Mouse (Mus musculus): ENCODE measurements around the gene Rnf150. TPM values are rescaled to one million over a fixed set of nuclear protein-coding genes. Genes with fewer than 3 reads are reported as not detected.
A peak's percentile ranks its signal among the peaks of the same experiment; 100 is the strongest.

Gene Rnf150
- polyA plus RNA-seq, 1 experiment from 2014 or later = 0.44 TPM

GRCm38 (mm10) chr8:82898459-82898841, 35.3 kb downstream of the Rnf150 start:
- WGBS = 86% methylated on average over 8 of the region's 8 CpGs
- H3K9me3 ChIP-seq (ENCODE audit: control insufficient read depth, low read length) = no peaks in the 10 kb centered on the region
- no peaks in the 10 kb centered on the region; the same call in 1 of the 2 replicates for H3K4me1 ChIP-seq (replicated peaks; ENCODE audit: control insufficient read depth, insufficient read depth, low read length)
- ATAC-seq (replicated peaks; ENCODE audit: low FRiP score) = no peak
- no peaks in the 10 kb centered on the region for H3K27me3 ChIP-seq (replicated peaks; ENCODE audit: control insufficient read depth, insufficient read depth, low read length)
- H3K27ac ChIP-seq (ENCODE audit: low read depth, low read length) = no peak overlapping the region
- no peak overlapping the region for H3K9ac ChIP-seq (ENCODE audit: low read depth, low read length)
- H3K36me3 ChIP-seq (ENCODE audit: control insufficient read depth, insufficient read depth, low read length) = no peaks in the 10 kb centered on the region
- no peak overlapping the region for H3K4me3 ChIP-seq (ENCODE audit: low read depth, low read length)
- H3K4me2 ChIP-seq = no peak overlapping the region
- DNase-seq (ENCODE audit: low spot score) = no peak

GRCm38 (mm10) chr8:82900958-82901357, 37.8 kb downstream of the Rnf150 start:
- 69% methylated on average over 4 of the region's 4 CpGs for WGBS
- Histone ChIP-seq H3K36me3 (ENCODE audit: control insufficient read depth, insufficient read depth, low read length) (no peaks in the 10 kb centered on the region), H3K9ac (ENCODE audit: low read depth, low read length) (no peak overlapping the region), H3K4me2 (no peak overlapping the region), H3K27me3 (replicated peaks; ENCODE audit: control insufficient read depth, insufficient read depth, low read length) (no peaks in the 10 kb centered on the region), H3K9me3 (ENCODE audit: control insufficient read depth, low read length) (no peaks in the 10 kb centered on the region), H3K27ac (ENCODE audit: low read depth, low read length) (no peak overlapping the region), H3K4me1 (replicated peaks; ENCODE audit: control insufficient read depth, insufficient read depth, low read length) (peaks cover 3% of the 10 kb centered on the region; the same call in 1 of the 2 replicates), H3K4me3 (ENCODE audit: low read depth, low read length) (no peak overlapping the region)
- ATAC-seq (replicated peaks; ENCODE audit: low FRiP score) (no peak), DNase-seq (ENCODE audit: low spot score) (no peak)

GRCm38 (mm10) chr8:82901549-82902138, 38.5 kb downstream of the Rnf150 start:
- Histone ChIP-seq H3K36me3 (ENCODE audit: control insufficient read depth, insufficient read depth, low read length) (no peaks in the 10 kb centered on the region), H3K27ac (ENCODE audit: low read depth, low read length) (no peak overlapping the region), H3K4me3 (ENCODE audit: low read depth, low read length) (no peak overlapping the region), H3K9ac (ENCODE audit: low read depth, low read length) (no peak overlapping the region), H3K27me3 (replicated peaks; ENCODE audit: control insufficient read depth, insufficient read depth, low read length) (no peaks in the 10 kb centered on the region), H3K4me1 (replicated peaks; ENCODE audit: control insufficient read depth, insufficient read depth, low read length) (peaks cover 3% of the 10 kb centered on the region; the same call in 1 of the 2 replicates), H3K4me2 (no peak overlapping the region), H3K9me3 (ENCODE audit: control insufficient read depth, low read length) (no peaks in the 10 kb centered on the region)
- no peak for ATAC-seq (replicated peaks; ENCODE audit: low FRiP score)
- DNase-seq (ENCODE audit: low spot score) = no peak
- 89% methylated on average over 12 of the region's 12 CpGs for WGBS

- Histone ChIP-seq H3K9ac (ENCODE audit: low read depth, low read length) (no peak overlapping the region), H3K4me1 (replicated peaks; ENCODE audit: control insufficient read depth, insufficient read depth, low read length) (peaks cover 3% of the 10 kb centered on the region; the same call in 1 of the 2 replicates), H3K4me3 (ENCODE audit: low read depth, low read length) (no peak overlapping the region), H3K9me3 (ENCODE audit: control insufficient read depth, low read length) (no peaks in the 10 kb centered on the region), H3K36me3 (ENCODE audit: control insufficient read depth, insufficient read depth, low read length) (no peaks in the 10 kb centered on the region), H3K27ac (ENCODE audit: low read depth, low read length) (no peak overlapping the region), H3K4me2 (no peak overlapping the region), H3K27me3 (replicated peaks; ENCODE audit: control insufficient read depth, insufficient read depth, low read length) (no peaks in the 10 kb centered on the region)
- ATAC-seq (replicated peaks; ENCODE audit: low FRiP score) (no peak), DNase-seq (ENCODE audit: low spot score) (no peak)
- WGBS = 43% methylated on average over 3 of the region's 3 CpGs
Observed at GRCm38 (mm10) chr8:82903497-82903896, 40.3 kb downstream of the Rnf150 start.

GRCm38 (mm10) chr8:82907271-82907670, 44.1 kb downstream of the Rnf150 start:
- no peaks in the 10 kb centered on the region for H3K27me3 ChIP-seq (replicated peaks; ENCODE audit: control insufficient read depth, insufficient read depth, low read length)
- H3K4me1 ChIP-seq (replicated peaks; ENCODE audit: control insufficient read depth, insufficient read depth, low read length) = peaks cover 3% of the 10 kb centered on the region; the same call in 1 of the 2 replicates
- ATAC-seq (replicated peaks; ENCODE audit: low FRiP score) (no peak), DNase-seq (ENCODE audit: low spot score) (no peak)
- 78% methylated on average over 3 of the region's 3 CpGs for WGBS
- H3K4me3 ChIP-seq (ENCODE audit: low read depth, low read length) = no peak overlapping the region
- no peaks in the 10 kb centered on the region for H3K36me3 ChIP-seq (ENCODE audit: control insufficient read depth, insufficient read depth, low read length)
- H3K9me3 ChIP-seq (ENCODE audit: control insufficient read depth, low read length) = no peaks in the 10 kb centered on the region
- H3K9ac ChIP-seq (ENCODE audit: low read depth, low read length) = no peak overlapping the region
- H3K27ac ChIP-seq (ENCODE audit: low read depth, low read length) = no peak overlapping the region
- H3K4me2 ChIP-seq = no peak overlapping the region

- no peak for ATAC-seq (replicated peaks; ENCODE audit: low FRiP score)
- Histone ChIP-seq H3K27me3 (replicated peaks; ENCODE audit: control insufficient read depth, insufficient read depth, low read length) (no peaks in the 10 kb centered on the region), H3K27ac (ENCODE audit: low read depth, low read length) (no peak overlapping the region), H3K9ac (ENCODE audit: low read depth, low read length) (no peak overlapping the region), H3K4me2 (no peak overlapping the region), H3K4me1 (replicated peaks; ENCODE audit: control insufficient read depth, insufficient read depth, low read length) (no peaks in the 10 kb centered on the region), H3K9me3 (ENCODE audit: control insufficient read depth, low read length) (no peaks in the 10 kb centered on the region), H3K4me3 (ENCODE audit: low read depth, low read length) (no peak overlapping the region), H3K36me3 (ENCODE audit: control insufficient read depth, insufficient read depth, low read length) (no peaks in the 10 kb centered on the region)
- no peak for DNase-seq (ENCODE audit: low spot score)
Observed at GRCm38 (mm10) chr8:82911436-82911835, 48.3 kb downstream of the Rnf150 start.

GRCm38 (mm10) chr8:82912282-82912681, 49.1 kb downstream of the Rnf150 start:
- no peak overlapping the region for H3K4me2 ChIP-seq
- H3K27me3 ChIP-seq (replicated peaks; ENCODE audit: control insufficient read depth, insufficient read depth, low read length) = no peaks in the 10 kb centered on the region
- H3K9me3 ChIP-seq (ENCODE audit: control insufficient read depth, low read length) = no peaks in the 10 kb centered on the region
- H3K4me3 ChIP-seq (ENCODE audit: low read depth, low read length) = no peak overlapping the region
- peaks cover 2% of the 10 kb centered on the region; the same call in 1 of the 2 replicates for H3K4me1 ChIP-seq (replicated peaks; ENCODE audit: control insufficient read depth, insufficient read depth, low read length)
- no peaks in the 10 kb centered on the region for H3K36me3 ChIP-seq (ENCODE audit: control insufficient read depth, insufficient read depth, low read length)
- ATAC-seq (replicated peaks; ENCODE audit: low FRiP score) (no peak), DNase-seq (ENCODE audit: low spot score) (no peak)
- no peak overlapping the region for H3K27ac ChIP-seq (ENCODE audit: low read depth, low read length)
- H3K9ac ChIP-seq (ENCODE audit: low read depth, low read length) = no peak overlapping the region
- 75% methylated on average over 4 of the region's 4 CpGs for WGBS

- ATAC-seq (replicated peaks; ENCODE audit: low FRiP score) = no peak
- H3K27me3 ChIP-seq (replicated peaks; ENCODE audit: control insufficient read depth, insufficient read depth, low read length) = no peaks in the 10 kb centered on the region
- H3K36me3 ChIP-seq (ENCODE audit: control insufficient read depth, insufficient read depth, low read length) = no peaks in the 10 kb centered on the region
- no peak for DNase-seq (ENCODE audit: low spot score)
- no peak overlapping the region for H3K9ac ChIP-seq (ENCODE audit: low read depth, low read length)
- 76% methylated on average over 3 of the region's 3 CpGs for WGBS
- H3K9me3 ChIP-seq (ENCODE audit: control insufficient read depth, low read length) = no peaks in the 10 kb centered on the region
- peaks cover 2% of the 10 kb centered on the region; the same call in 1 of the 2 replicates for H3K4me1 ChIP-seq (replicated peaks; ENCODE audit: control insufficient read depth, insufficient read depth, low read length)
- H3K4me2 ChIP-seq = no peak overlapping the region
- no peak overlapping the region for H3K4me3 ChIP-seq (ENCODE audit: low read depth, low read length)
- no peak overlapping the region for H3K27ac ChIP-seq (ENCODE audit: low read depth, low read length)
Observed at GRCm38 (mm10) chr8:82914543-82914942, 51.4 kb downstream of the Rnf150 start.

- Histone ChIP-seq H3K9ac (ENCODE audit: low read depth, low read length) (no peak overlapping the region), H3K4me3 (ENCODE audit: low read depth, low read length) (no peak overlapping the region), H3K4me2 (no peak overlapping the region), H3K36me3 (ENCODE audit: control insufficient read depth, insufficient read depth, low read length) (no peaks in the 10 kb centered on the region), H3K27ac (ENCODE audit: low read depth, low read length) (no peak overlapping the region), H3K4me1 (replicated peaks; ENCODE audit: control insufficient read depth, insufficient read depth, low read length) (peaks cover 2% of the 10 kb centered on the region; the same call in 1 of the 2 replicates), H3K27me3 (replicated peaks; ENCODE audit: control insufficient read depth, insufficient read depth, low read length) (no peaks in the 10 kb centered on the region), H3K9me3 (ENCODE audit: control insufficient read depth, low read length) (no peaks in the 10 kb centered on the region)
- 21% methylated on average over 1 of the region's 1 CpGs for WGBS
- ATAC-seq (replicated peaks; ENCODE audit: low FRiP score) = peak; percentile 39; the same call in 1 of the 2 replicates
- DNase-seq (ENCODE audit: low spot score) = no peak
Observed at GRCm38 (mm10) chr8:82916851-82917539, 53.8 kb downstream of the Rnf150 start.

Measured in liver, embryonic 11.5 days (tissue).